Mouse (Mus musculus) kidney, adult 9 months (tissue): ENCODE data around the gene Mkks.
A peak's percentile ranks its signal among the peaks of the same experiment; 100 is the strongest.

Experiments
- DNase-seq: peaks from one replicate; pipeline ENCODE4 v3.0.0; 2022

The Mkks gene

GRCm38 (mm10) chr2:136833976-136834714 lies 57.0 kb downstream of the Mkks start:
- DNase-seq = no peak

GRCm38 (mm10) chr2:136832936-136833335 lies 58.3 kb downstream of the Mkks start:
- peak; percentile 32 for DNase-seq

DNA sequence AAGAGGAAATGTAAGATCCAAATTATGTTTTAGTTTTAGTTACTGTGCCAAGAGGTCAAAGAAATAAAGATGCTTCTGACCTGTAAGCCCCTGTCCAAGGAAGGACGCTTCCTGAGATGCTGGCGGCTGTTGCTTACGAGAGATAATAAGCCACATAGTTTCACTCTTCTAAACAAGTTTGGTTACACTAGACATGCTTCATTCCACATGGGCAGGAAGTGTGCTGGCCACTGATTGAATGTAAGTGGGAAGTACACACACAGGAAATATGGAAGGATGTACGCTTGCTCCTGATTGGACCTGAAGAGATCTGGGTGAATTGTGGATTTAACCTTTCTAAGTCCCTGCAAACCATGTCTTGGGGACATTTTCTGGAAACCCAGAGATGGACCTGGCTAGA lies 63.6 kb downstream of the Mkks start:
- no peak for DNase-seq
